In genomic region chr13:51793948-51794347, GRCm38 (mm10) we compare ENCODE assay signal across 8 mouse cellular contexts. TPM values are rescaled to one million over a fixed set of nuclear protein-coding genes. Genes with fewer than 3 reads are reported as not detected.
A peak's percentile ranks its signal among the peaks of the same experiment; 100 is the strongest.
DNase-seq lines count a peak whose midpoint lies in the region; ATAC-seq and TF ChIP-seq lines count a peak whose summit lies in the region.

No protein-coding gene starts in this region.

- ATAC-seq in erythroblast, adult 5-6 weeks (replicated peaks; ENCODE audit: low FRiP score, poor library complexity, severe bottlenecking): no peak
- no peak for ATAC-seq in megakaryocyte, adult 5-6 weeks (ENCODE audit: poor library complexity, severe bottlenecking)
- ATAC-seq in limb, embryonic 15.5 days (ENCODE audit: insufficient number of reproducible peaks, low FRiP score, low TSS enrichment, low read depth): no peak

- H3K9me3 ChIP-seq in erythroblast, embryonic 14.5 days (ENCODE audit: control insufficient read depth, low read length): no peaks in the 10 kb centered on the region
- no peaks in the 10 kb centered on the region for H3K9me3 ChIP-seq in megakaryocyte, embryonic 14.5 days
- no peaks in the 10 kb centered on the region for H3K9me3 ChIP-seq in limb, embryonic 15.5 days

- TF ChIP-seq POLR2A in thymus, adult 2 months (IDR thresholded peaks at IDR 0.05; ENCODE audit: control insufficient read depth, extremely low read depth, insufficient read depth, low read length, poor library complexity): no peak

- H3K27me3 ChIP-seq in erythroblast, embryonic 14.5 days (ENCODE audit: control insufficient read depth): peaks cover 4% of the 10 kb centered on the region; the same call in 1 of the 2 replicates
- H3K27me3 ChIP-seq in megakaryocyte, embryonic 14.5 days (replicated peaks): no peaks in the 10 kb centered on the region
- H3K27me3 ChIP-seq in limb, embryonic 15.5 days: peaks cover 13% of the 10 kb centered on the region; the same call in 1 of the 2 replicates
- no peaks in the 10 kb centered on the region for H3K27me3 ChIP-seq in thymus, adult 2 months (ENCODE audit: control insufficient read depth, insufficient read depth, low read length)

- no peak for DNase-seq in retina, postnatal 1 day
- DNase-seq in thymus, adult 2 months: no peak
- DNase-seq in frontal cortex, postnatal 25 days (ENCODE audit: low spot score in 2 of 2): no peak

- no peaks in the 10 kb centered on the region for H3K36me3 ChIP-seq in erythroblast, embryonic 14.5 days (ENCODE audit: control insufficient read depth)
- peaks cover 26% of the 10 kb centered on the region for H3K36me3 ChIP-seq in megakaryocyte, embryonic 14.5 days (replicated peaks; ENCODE audit: low read length)
- no peaks in the 10 kb centered on the region for H3K36me3 ChIP-seq in limb, embryonic 15.5 days
- no peaks in the 10 kb centered on the region for H3K36me3 ChIP-seq in thymus, adult 2 months (ENCODE audit: control insufficient read depth, insufficient read depth, low read length)

- WGBS in limb, embryonic 15.5 days: 42% methylated on average over 5 of the region's 7 CpGs
- 51% methylated on average over 5 of the region's 7 CpGs for WGBS in thymus, adult 2 months

- no peak overlapping the region for H3K9ac ChIP-seq in limb, embryonic 15.5 days

- peak overlapping the region; percentile 99 for H3K4me2 ChIP-seq in limb, embryonic 15.5 days

- TF ChIP-seq CTCF in thymus, adult 2 months (IDR thresholded peaks at IDR 0.05; ENCODE audit: borderline replicate concordance, control insufficient read depth, extremely low read depth, insufficient read depth, low read length, poor library complexity): no peak

- H3K4me1 ChIP-seq in erythroblast, embryonic 14.5 days (ENCODE audit: control insufficient read depth): peaks cover 31% of the 10 kb centered on the region
- peaks cover 78% of the 10 kb centered on the region for H3K4me1 ChIP-seq in megakaryocyte, embryonic 14.5 days
- peaks cover 19% of the 10 kb centered on the region for H3K4me1 ChIP-seq in limb, embryonic 15.5 days
- H3K4me1 ChIP-seq in thymus, adult 2 months (replicated peaks; ENCODE audit: control insufficient read depth, insufficient read depth, low read length): peaks cover 50% of the 10 kb centered on the region

- peak overlapping the region; percentile 79 for H3K4me3 ChIP-seq in erythroblast, embryonic 14.5 days (replicated peaks)
- H3K4me3 ChIP-seq in megakaryocyte, embryonic 14.5 days (replicated peaks): peak overlapping the region; percentile 98
- H3K4me3 ChIP-seq in limb, embryonic 15.5 days: peak overlapping the region; percentile 78
- no peak overlapping the region for H3K4me3 ChIP-seq in thymus, adult 2 months (ENCODE audit: control insufficient read depth, insufficient read depth, low read length)

- no peak overlapping the region for H3K27ac ChIP-seq in limb, embryonic 15.5 days
- no peak overlapping the region; the same call in 1 of the 2 replicates for H3K27ac ChIP-seq in thymus, adult 2 months (ENCODE audit: control insufficient read depth, insufficient read depth, low read length)

RNA-seq across cellular contexts. Expression of gene Sema4d, which starts 0.4 kb away (rescaled TPM):
- polyA plus RNA-seq in erythroblast, embryonic 14.5 days (2012): 0.56 and 0.76 TPM in 2 replicates
- total RNA-seq in erythroblast, adult 5-6 weeks (2015; ENCODE audit: low replicate concordance): 14.8 and 18.8 TPM in 2 replicates
- 6.5 and 7.1 TPM in 2 replicates for total RNA-seq in erythroblast, adult 5-6 weeks (2017; ENCODE audit: low replicate concordance)
- polyA plus RNA-seq in megakaryocyte, embryonic 14.5 days (2012; ENCODE audit: insufficient read depth, low replicate concordance): 55.2 and 58.6 TPM in 2 replicates
- 99.8 and 110 TPM in 2 replicates for total RNA-seq in megakaryocyte, adult 5-6 weeks (2015)
- 54.1 and 66.6 TPM in 2 replicates for total RNA-seq in megakaryocyte, adult 5-6 weeks (2017)
- polyA plus RNA-seq in limb, embryonic 15.5 days (2015; fragmentation: Nextera tagmentation; extraction: Ambion mirVana): 7.1 and 8.0 TPM in 2 replicates
- polyA plus RNA-seq in thymus, adult 2 months (2012; rRNA removed): 156 and 182 TPM in 2 replicates

RNA-seq across cellular contexts. Expression of gene Gadd45g, which starts 52.5 kb away (rescaled TPM):
- 9.6 and 11.5 TPM in 2 replicates for polyA plus RNA-seq in erythroblast, embryonic 14.5 days (2012)
- total RNA-seq in erythroblast, adult 5-6 weeks (2015; ENCODE audit: low replicate concordance): not detected in 2 replicates
- total RNA-seq in erythroblast, adult 5-6 weeks (2017; ENCODE audit: low replicate concordance): 1.2 and 4.2 TPM in 2 replicates
- polyA plus RNA-seq in megakaryocyte, embryonic 14.5 days (2012; ENCODE audit: insufficient read depth, low replicate concordance): 115 and 668 TPM in 2 replicates
- 2.6 and 4.4 TPM in 2 replicates for total RNA-seq in megakaryocyte, adult 5-6 weeks (2015)
- 8.7 and 11.2 TPM in 2 replicates for total RNA-seq in megakaryocyte, adult 5-6 weeks (2017)
- 61.7 and 77.7 TPM in 2 replicates for polyA plus RNA-seq in limb, embryonic 15.5 days (2015; fragmentation: Nextera tagmentation; extraction: Ambion mirVana)
- polyA plus RNA-seq in thymus, adult 2 months (2012; rRNA removed): 15.0 and 16.2 TPM in 2 replicates
